Mouse (Mus musculus) megakaryocyte-erythroid progenitor cell, adult 5-6 weeks (primary cell): ENCODE measurements around the gene Brf1. TPM values are rescaled to one million over a fixed set of nuclear protein-coding genes. Genes with fewer than 3 reads are reported as not detected.

Source experiments
- ATAC-seq: replicated peaks from 2 replicates; pipeline ENCODE4 v1.8.0; 2016; ENCODE audit warnings: mild to moderate bottlenecking, inconsistent platforms; ENCODE audit not compliant: severe bottlenecking, poor library complexity, low FRiP score, low TSS enrichment
- total RNA-seq, 2 experiments: library from RNA; stranded (forward) in 1 of 2; stranded (reverse) in 1 of 2; fragments of 200-1000, 215-1000 nt in 1 of 2; fragments of >200 nt in 1 of 2; fragmentation: Nextera tagmentation in 1 of 2; gene quantifications; 2 replicates each; pipeline ENCODE4 v1.2.3; 2014 to 2017

Gene Brf1
- total RNA-seq, 2 experiments from 2014 or later = 58.8 to 114 TPM

GRCm38 (mm10) chr12:113021488-113021887 lies 21.0 kb upstream of the Brf1 start:
- no peak for ATAC-seq

DNA sequence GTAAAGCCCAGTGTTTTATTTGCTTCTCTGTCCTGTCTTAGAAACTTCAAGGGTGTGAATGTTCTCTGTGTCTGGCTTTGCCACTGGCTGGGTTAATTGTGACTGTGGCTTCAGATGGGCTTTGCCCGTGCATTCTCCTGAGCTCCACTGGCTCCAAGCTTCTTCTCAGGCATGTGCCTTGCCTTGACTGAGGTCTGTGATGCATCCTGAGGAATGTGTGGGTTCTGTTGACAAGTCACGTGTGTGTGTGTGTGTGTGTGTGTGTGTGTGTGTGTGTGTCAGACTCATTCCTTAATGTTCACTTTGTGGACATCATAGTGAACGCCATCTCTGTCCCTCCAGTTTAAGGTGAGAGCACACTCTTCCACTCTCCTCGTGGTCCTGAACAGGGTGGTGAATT lies 18.3 kb upstream of the Brf1 start:
- no peak for ATAC-seq

DNA sequence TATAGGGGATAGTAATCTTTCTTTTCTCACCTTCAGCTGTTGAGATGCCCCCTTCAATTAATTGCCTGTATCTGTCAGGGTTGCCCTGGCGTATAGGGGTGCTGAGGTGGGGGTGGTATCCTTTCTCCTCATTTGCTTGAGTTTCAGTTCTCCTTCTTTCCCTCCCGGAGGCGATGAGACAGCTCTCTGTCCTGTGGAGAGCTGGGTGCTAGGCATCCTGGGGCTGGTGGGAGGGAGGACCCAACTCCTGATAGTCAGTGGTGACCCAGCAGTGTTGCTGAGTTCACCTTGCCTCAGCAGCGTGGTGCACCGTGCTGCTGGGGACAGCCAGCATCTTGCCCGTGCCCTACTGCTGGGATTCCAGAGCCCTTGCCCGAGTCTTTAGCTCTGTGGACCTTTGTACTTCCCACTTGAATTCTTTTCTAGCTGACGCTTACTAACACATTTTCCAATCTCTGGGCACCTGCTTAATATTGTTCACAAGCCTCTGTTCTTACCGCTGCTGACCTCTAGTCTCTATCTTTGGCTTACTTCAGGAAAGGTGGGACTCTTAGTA lies 17.0 kb upstream of the Brf1 start:
- no peak for ATAC-seq

GRCm38 (mm10) chr12:113016976-113017375 lies 16.5 kb upstream of the Brf1 start:
- no peak for ATAC-seq

GRCm38 (mm10) chr12:113015956-113016355 lies 15.5 kb upstream of the Brf1 start:
- ATAC-seq = no peak

GRCm38 (mm10) chr12:113014561-113015556 lies 14.4 kb upstream of the Brf1 start:
- peak; percentile 62 for ATAC-seq

DNA sequence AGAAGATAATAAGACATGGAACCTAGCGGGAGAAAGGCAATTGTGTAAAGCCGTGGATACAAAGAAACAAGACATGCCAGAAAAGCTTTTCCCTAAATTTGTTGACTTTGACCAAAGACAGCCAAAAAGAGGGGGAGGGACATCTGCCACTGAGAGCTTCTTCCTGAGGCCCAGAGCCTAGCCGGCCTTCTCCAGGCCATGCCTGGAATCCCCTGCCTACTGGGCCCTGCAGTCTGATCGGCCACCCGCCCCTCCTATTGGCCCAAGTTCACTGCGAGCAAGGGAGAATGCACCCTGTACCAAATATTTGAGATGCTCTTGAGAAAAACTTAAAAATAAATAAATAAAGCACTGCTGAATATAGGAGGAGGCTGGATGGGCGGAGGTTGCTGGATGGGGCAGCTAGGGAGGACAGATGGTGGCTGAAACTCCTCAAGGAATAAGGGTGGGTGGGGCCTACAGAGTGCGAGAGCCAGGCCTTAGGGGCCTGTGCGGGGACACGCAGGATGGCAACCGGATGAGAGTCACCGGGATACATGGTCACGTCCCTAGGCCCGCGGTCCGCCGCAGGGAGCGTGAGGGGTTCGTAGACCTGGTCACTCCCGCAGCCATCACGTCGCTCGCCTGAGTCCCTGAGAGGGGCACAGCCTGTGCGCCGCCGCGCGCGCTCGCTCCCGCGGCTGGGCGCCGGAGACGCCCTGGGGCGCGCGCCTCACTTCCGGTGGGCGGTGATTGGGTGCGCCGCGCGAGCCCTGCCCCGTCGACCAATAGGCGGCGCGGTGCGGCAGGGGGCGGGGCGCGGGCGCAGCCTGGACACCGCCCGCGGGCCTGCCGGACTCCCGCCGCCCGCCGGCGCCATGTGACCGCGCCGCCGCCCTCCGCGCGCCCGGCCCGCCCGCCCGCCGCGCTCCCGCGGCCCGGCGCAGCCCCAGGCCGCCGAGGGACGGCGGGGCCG lies 13.4 kb upstream of the Brf1 start, which contains the start of gene Pacs2:
Gene Pacs2 (plus strand): TSS at position 905 of the 955 bp plus-strand sequence.
- ATAC-seq = peak; percentile 72

DNA sequence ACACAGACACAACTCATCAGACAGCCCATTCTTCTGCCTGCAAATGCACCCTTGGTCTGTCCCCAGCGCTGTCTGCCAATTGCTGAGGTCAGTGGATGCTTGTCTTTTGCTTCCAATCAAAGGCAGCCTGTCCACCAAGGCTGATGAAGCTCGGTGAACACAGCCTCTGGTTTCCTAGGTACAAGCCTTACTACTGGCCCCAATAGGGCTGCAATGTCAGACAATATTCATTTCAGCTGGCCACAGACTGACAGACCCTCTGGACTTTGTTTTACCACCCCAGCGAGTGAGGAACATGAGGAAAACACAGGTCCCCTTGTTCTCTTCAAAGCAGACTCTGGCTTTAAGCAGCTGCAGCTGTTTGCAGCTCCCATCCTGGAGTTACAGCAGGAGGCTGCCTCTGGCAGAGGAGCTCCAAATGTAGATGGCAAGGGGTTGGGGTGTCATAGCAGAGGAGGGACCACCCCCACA lies 12.6 kb upstream of the Brf1 start:
- ATAC-seq = no peak

GRCm38 (mm10) chr12:113012443-113012842 lies 11.9 kb upstream of the Brf1 start:
- no peak for ATAC-seq

GRCm38 (mm10) chr12:113011702-113012360 lies 11.3 kb upstream of the Brf1 start:
- no peak for ATAC-seq

- peak; percentile 63 for ATAC-seq
Measured at GRCm38 (mm10) chr12:113004993-113005392, 4.5 kb upstream of the Brf1 start.

DNA sequence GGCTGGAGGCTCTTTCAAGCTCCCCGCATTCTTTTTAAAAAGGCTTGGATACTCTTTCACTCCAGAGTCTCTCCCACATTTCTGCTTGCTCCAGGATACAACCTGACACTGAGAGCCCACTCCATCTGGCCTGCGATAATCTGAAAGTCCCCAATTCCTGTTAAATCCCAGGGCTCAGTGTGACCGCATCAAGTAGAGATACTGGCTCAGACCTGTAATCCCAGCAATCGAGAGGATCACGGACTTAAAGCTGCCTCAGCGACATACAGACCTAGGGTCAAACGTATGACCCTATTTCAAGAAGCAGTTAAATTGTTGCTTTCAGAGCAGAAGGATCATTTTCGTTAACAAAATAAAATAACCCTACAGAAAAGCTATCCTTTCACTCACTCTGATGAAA lies 3.5 kb upstream of the Brf1 start:
- ATAC-seq = no peak

DNA sequence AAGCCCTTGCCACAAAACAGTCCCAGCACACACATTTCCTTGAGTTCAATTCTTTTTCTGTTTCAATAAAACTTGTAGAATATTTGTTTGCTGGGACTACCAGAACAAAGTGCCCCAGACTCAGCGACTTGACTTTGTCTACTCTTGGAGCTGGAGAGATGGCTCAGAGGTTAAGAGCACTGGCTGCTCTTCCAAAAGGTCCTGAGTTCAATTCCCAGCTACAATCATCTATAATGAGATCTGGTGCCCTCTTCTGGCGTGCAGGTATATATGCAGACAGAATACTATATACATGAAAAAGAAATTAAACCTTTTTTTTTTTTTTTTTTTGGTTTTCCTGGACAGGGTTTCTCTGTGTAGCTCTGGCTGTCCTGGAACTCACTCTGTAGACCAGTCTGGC lies 2.2 kb upstream of the Brf1 start:
- no peak for ATAC-seq

DNA sequence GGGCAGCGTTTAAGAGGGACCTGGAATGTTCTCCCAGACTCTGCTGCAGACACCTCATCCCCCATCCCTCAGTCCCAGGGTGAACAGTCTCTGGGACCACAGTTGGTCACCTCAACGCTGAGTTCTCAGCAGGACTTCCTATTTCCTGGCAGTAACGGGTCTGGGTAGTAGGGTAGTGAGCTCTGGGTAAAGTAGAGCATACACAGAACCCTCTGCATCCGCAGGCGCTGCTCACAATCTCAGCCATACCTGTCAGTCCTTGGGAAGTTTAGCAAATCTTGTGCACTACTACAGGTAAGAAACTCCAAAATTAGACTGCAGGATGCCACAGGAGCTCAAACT lies 600 bp upstream of the Brf1 start:
- ATAC-seq = peak; percentile 15

DNA sequence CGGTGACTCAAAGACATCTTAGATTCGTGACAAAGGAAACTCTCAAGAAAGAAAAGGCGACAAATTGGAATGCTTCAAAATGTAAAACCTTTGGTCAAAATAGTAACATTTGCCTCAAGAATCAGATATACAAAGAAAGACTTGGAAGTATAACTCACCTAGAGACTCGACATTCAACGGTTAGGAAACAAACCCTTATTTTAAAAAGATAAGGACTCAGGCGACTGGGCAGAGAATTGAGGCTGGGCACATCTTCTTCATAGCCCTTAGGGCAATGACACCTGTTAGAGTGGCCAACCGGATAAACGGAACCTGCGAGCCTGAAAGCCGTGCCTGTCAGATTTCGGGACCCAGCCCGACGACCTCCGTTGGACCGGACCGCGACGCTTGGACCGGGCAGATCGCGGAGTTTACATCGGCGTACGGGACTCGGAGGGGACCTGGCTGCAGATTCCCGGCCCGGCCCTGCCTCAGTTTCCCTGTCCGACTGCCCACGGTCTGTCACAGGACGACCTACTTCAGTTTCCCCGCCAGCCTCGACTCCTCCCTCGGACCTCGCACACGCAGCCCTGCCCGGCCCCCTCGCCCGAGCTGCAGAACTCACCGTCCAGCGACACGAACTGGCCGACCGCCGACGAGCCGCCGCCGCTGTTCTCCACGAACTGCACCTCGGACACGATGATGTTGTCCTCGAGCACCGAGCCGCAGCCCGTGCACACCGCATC lies 773 bp downstream of the Brf1 start:
- 0 out of 2 replicates have a peak, but pooled peaks have one; percentile 0 for ATAC-seq

GRCm38 (mm10) chr12:112994153-112994552 lies 6.4 kb downstream of the Brf1 start:
- no peak for ATAC-seq

GRCm38 (mm10) chr12:112991444-112991843 lies 9.1 kb downstream of the Brf1 start:
- ATAC-seq = peak; percentile 35

DNA sequence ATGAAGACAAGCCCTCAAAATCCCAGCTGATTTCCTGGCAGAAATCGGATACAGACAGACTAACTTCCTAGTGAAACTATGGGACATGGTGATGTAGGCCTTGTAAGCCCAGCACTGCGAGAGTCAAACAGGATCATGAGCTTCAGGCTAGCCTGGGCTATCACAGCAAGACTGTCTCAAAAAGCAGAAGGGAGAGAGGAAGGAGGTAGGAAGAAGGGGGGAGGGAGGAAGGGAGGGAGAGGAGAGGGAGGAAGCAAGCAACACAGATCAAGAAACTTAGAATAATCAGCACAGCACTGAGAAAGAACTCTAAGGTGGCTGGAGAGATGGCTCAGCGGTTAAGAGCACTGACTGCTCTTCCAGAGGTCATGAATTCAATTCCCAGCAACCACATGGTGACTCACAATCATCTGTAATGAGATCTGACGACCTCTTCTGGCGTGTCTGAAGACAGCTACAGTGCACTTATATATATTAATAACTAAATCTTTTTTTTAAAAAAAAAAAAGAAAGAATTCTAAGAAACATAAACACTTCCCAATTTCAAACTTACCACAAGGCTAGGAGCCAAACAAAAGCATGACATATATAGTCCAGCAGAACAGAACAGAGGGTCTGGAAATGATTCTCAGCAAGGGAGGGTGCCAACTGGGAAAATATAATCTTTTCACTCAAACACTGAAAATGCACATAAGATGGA lies 9.6 kb downstream of the Brf1 start:
- ATAC-seq = no peak
